Mouse (Mus musculus) layer of hippocampus, adult 18-20 months (tissue): ENCODE measurements around the gene Dpagt1. TPM values are rescaled to one million over a fixed set of nuclear protein-coding genes. Genes with fewer than 3 reads are reported as not detected.
"Not testable (repeated sequence)": the region's sequence is repeated elsewhere in the genome, so short reads cannot be mapped to it uniquely, and the experiment has no call there.

Experiments
- DNase-seq, 2 experiments: peaks; one replicate each; pipeline ENCODE4 v3.0.0; 2022; ENCODE audit warnings: low spot score in 2 of 2
- total RNA-seq, 2 experiments: library from RNA; stranded (reverse); gene quantifications; 2 replicates each; pipeline ENCODE4 v1.2.3; 2021

Dpagt1 gene
- total RNA-seq, 2 experiments from 2014 or later, result 14.7 to 15.7 TPM

DNA sequence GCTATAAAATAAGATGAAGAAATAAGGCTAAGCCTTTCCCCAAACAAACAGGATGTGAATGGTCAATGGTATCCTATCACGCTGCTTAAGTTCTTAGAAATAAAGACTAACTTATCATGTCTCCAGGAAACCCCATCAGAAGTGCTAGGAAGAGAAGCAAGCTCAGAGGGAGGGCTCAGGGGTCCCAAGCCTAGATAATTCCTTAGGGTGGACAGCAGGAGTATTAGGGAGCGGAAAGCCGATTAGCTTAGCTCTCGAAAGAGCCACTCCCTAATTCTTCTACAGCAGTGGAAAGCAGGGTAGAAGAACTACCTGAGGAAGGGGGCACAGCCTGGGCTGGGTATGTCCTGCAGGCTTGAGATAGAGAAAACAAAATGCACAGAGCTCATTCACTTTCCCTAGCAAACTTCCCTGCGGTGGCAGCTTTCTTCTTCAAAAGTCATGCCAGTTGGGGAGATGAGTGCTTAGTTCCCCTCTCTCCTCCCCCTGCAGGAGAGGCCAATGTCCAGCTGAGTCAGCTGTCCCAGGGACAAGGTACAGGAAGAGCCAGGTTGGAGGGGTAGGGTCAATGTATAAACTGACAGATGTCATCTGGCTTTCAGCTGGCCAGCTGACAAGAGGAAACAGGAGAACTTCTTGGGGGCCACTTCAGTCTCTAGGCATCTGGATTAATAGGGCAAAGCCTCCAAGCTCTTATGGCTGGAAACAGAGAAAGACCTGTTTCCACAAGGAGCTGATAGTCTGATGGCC, 7.6 kb upstream of the Dpagt1 start:
- no peak for DNase-seq

DNA sequence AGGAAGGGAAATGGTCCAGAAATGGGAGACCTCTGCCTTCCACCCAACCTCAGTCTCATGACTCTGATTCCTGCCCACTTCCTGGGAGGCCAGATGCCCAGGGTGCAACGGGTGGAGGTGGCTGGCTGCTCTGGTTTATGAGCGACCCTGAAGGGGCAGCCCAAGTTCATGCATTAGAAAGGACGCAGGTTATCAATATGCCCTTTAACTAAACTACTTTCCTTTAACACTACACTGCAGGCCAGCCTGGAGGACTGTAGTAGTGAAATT, 7.1 kb upstream of the Dpagt1 start:
- DNase-seq, result no peak

DNA sequence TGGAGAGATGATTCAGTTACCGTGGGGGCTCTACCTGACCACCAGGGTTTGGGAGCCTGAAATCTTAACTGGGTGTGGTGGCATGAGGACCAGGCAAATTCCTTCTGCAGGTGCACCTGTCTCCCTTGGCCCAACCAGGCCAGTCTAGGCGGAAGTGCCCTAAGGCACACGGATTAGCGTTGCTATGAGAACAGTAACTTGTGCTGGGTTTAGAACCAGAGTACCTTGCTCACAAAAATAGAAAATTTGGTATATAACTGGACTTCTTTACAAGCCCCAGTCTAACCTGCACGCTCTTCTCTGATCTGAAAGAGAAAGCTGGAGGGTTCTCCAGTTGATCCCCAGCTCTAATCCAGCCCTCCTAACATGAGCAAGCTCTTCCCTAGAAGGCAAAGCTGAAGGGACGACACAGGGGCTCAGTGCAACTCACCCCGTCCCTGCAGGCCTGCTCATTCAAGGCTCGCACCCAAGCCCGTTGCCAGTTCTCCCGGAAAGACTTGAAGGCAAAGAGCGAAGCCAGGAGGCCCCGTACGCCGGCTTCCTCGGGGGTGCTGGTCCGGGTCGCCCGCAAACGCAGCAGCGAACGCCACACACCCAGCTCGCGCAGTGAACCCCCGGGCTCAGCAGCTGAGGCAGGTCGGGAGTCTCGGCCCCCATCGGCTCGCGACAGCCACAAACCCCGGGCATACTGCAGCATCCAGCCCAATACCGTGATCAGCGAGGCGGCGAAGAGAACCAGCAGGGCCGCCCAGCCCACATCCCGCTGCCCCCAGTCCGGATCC, 6.5 kb upstream of the Dpagt1 start:
- no peak for DNase-seq

DNA sequence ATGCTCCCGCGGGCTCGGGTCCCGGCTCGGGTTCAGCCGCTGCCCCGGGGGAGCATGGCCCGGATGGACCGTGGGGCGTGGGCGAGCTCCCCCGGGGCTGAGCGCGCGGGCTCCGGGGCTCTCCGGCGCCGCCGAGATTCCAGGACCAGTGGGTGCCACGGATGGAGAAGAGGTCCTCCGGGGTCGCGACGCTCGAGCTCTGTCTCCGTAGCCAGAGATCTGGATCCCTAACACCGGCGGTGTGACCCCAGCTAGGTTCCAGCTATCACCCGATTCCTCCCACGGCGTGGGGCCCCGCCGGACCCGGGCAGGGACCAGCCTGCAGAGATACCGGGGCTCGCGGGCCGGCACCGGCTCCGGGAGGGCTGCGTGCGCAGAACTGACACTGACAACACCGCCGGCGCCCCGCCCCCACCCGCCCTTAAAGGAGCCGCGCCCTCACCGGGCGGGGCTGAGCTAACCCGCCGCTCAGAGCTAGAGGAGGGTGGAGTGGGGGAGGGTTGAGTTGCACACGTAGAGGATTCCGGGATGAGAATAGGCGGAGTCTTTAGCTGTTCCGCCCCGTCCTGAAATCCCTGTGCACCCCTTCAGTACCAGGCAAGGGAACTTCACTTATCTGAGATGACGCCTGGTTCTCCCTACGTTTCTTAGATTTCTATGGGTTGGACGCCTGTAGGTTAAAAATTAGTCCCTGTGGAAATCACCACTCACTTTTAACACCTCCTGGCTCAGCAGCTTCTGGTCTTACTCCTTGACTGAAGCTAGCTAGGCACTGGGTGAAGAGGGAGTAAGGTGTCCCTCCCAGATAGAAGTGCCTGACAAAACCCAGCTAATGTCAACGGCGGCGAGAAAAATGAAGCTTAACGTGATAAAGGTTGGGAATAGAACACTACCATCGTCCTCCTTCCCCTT, 5.7 kb upstream of the Dpagt1 start, which contains the start of gene C2cd2l:
Gene C2cd2l (minus strand): TSS at position 399 of the 912 bp plus-strand sequence.
- DNase-seq, result peak; percentile 86 to 96

DNA sequence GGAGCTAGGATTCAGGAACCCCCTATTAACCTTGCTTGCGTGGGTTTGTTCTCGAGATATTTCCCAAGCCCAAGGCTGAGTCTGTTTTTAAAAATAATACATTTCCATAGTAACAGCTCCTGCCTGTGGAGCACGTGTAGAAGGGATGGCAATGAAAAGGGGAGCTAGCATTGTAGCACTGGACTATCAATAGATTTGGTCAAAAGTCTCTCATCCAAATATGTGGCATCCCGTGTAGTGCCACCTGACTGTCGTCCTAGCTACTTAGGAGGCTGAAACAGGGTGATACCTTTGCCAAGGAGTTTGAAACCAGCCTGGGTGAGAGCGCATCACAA, 5.1 kb upstream of the Dpagt1 start:
- DNase-seq, result peak in 1 of 2 experiments; percentile 68

DNA sequence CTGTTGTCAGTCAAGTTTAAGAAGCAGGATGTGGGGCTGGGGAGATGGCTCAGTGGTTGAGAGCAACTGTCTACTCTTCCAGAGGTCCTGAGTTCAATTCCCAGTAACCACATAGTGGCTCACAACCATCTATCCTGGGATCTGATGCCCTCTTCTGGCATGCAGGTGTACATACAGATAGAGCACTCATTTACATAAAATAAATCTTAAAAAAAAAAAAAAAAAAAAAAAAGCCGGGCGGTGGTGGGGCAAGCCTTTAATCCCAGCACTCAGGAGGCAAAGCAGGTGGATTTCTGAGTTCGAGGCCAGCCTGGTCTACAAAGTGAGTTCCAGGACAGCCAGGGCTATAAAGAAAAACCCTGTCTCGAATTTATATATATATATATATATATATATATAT, 2.2 kb upstream of the Dpagt1 start:
- DNase-seq, result not testable (repeated sequence)

DNA sequence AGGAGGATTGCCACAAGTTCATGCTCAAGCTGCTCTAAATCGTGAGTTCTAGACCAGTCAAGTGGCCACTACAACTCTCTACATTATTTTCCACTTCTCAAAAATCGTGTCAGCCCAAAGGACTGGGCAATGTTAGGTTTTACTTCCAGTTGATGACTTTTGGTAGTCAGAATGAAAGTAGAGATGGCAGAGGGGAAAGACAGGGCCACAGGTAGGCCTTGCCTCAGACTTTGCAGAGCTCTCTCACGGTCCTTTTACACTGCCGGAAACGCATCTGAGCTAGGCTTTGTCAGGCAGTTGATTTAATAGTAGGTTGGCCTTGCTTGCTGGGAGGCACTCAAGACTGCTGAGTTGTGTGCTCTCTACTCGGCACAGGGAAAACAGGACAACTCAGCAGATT, 1.7 kb upstream of the Dpagt1 start:
- DNase-seq, result no peak

DNA sequence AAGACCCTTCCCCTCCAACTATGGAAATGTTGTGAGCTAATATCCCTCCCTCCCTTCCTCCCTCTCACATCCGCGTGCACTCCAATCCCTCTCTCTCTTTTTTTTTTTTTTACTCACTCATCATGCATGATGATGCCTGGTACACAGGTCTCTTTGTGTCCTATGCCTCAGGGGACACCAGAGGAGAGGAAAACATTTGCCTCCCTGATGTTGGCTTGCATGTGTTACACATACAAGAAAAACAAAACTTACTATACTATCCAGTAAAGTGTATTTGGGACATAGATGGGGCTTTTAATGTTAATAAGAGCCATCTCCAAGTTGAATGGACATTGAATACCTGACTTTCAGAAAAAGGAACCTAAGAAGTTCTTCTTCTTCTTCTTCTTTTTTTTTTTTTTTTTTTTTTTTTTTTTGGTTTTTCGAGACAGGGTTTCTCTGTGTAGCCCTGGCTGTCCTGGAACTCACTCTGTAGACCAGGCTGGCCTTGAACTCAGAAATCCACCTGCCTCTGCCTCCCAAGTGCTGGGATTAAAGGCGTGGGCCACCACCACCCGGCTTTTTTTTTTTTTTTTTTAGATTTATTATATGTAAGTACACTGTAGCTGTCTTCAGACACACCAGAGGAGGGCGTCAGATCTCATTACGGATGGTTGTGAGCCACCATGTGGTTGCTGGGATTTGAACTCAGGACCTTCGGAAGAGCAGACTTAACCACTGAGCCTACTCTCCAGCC, 619 bp upstream of the Dpagt1 start:
- DNase-seq, result not testable (repeated sequence)

DNA sequence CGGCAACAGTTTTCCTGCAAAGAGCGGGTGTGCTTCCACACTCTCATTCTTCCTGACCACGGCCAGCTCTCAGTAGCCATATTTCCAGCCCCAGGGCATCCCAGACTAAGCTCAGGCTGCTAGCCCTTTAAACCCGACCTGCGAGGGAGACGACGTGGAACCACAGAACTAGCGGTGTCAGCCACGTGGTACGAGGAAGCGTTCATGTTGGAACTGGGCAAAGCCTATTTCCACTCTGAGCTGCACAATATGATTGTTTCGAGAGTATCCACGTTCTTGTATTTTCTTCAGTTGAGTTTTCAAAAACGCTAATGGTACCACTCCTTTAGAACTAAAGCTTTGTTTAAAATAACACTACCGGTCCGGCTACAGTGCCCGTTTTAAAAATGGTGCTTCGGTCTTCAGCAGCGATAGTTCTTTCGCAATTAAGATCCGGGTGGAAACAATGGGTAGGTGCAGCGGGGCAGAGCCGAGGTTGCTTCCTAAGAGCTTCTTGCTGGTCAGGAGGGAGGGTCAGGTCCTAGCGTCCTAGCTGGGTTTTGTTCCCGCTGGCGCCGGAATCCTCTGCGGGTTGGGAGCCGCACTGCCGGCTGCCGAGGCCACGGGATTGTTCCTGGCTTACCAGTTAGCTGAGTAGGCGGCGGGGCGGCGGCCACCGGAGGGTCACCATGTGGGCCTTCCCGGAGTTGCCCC, 698 bp downstream of the Dpagt1 start:
- peak; percentile 82 to 92 for DNase-seq

DNA sequence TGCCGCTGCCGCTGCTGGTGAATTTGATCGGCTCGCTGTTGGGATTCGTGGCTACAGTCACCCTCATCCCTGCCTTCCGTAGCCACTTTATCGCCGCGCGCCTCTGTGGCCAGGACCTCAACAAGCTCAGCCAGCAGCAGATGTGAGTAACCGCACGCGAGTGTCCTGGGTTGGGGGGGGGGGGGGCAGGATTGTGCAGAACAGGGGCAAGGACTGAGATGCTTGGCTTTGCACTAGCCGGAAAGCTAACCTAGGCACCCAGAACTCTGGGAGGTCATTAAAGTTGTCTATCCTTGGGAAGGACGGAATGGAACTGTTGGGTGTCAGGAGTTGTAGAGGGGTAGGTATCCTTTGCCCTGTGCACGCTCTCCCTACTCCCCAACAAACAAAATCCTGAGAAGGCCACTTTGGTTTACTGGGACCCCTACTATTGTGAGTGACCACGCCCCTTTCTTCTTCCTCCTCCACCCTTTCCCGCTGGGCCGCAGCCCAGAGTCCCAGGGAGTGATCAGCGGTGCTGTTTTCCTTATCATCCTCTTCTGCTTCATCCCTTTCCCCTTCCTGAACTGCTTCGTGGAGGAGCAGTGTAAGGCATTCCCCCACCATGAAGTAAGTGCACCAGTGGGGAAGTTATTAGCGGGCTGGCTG, 1.4 kb downstream of the Dpagt1 start:
- DNase-seq, result no peak

DNA sequence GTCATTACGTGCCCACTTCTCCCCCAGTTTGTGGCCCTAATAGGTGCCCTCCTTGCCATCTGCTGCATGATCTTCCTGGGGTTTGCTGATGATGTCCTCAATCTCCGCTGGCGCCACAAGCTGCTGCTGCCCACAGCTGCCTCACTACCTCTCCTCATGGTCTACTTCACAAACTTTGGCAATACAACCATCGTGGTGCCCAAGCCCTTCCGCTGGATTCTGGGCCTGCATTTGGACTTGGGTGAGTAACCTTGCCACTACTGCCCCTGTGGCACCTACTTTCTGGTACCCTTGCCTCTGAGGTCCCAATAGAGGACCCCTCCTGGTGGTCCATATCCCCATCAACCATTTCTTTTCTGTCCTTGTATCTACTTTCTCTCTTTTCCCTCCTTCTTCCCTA, 2.1 kb downstream of the Dpagt1 start:
- DNase-seq, result no peak

DNA sequence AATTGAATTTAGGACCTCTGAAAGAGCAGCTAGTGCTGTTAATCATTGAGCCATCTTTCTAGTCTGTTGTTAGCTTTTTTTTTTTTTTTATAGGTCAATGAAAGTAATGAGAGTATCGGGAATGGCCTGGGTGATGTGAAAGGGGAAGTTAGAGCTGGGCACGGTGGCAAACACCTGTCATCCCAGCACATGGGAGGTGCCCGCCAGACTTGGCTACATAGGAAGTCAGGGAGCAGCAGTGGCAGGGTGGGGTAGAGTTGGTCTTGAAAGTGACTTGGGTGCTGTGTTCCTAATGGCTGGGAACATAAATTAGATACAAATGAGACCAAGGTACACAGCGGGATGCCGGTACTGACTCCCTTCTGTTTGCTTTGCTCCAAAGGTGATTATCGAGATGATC, 4.9 kb downstream of the Dpagt1 start:
- DNase-seq, result no peak

DNA sequence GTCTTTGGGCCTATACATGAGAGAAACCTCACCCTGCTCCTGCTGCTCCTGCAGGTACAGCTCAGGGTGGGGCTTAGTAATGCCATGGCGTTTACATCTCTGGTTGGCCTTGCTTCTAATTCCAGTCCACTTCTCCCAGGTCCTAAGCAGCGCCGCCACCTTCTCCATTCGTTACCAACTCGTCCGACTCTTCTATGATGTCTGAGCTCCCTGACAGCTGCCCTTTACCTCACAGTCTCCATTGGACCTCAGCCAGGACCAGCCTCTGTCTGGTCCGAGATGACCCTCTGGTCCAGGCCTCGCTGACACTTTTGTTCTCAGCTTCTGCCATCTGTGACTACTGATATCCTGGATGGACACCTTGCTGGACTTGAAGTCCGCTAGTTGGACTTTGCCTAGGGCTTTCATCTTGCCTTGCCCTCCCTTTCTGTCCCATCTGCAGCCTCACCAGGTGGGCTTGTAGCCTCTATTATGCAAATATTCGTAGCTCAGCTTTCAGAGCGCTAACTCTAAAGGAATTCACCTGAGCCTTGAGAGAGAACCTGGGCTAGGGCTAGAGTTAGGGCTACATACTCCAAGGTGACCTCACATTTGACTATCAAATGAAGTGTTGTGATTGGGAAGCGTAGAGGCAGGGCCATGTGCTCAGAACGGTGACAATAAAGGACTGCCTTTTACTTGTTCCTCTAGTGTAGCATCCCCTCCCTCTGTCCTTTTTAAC, 7.3 kb downstream of the Dpagt1 start:
- no peak for DNase-seq

DNA sequence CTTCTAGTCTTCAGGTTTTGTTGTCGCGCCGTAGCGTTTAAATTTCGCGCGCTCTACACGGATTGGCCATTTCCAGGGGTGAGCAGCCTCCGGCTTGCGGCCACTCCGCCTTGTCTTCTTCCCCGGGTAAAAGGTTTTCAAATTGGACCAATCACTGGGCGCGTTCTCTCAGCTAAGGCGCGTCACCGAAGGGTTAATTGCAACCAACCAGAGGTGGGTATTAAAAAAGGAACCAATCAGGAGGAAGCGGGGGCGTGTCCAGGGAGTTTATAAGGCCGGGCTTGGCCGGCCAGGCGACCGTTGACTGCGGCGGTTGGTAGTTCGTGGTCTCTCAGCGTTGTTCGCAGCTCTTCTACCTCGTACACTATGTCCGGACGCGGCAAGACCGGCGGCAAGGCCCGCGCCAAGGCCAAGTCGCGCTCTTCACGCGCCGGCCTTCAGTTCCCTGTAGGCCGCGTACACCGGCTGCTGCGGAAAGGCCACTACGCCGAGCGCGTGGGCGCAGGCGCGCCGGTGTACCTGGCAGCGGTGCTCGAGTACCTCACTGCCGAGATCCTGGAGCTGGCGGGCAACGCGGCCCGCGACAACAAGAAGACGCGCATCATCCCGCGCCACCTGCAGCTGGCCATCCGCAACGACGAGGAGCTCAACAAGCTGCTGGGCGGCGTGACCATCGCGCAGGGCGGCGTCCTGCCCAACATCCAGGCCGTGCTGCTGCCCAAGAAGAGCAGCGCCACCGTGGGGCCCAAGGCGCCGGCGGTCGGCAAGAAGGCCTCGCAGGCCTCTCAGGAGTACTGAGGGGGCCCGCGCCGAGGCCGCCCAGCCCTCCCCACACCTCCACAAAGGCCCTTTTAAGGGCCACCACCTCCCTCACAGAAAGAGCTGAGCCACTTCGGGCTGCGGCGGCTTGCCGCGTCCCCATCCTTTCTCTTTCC, 8.8 kb downstream of the Dpagt1 start, which contains the start of gene H2afx:
Gene H2afx (plus strand): TSS at position 299 of the 935 bp plus-strand sequence.
- peak; percentile 98 to 99 for DNase-seq

DNA sequence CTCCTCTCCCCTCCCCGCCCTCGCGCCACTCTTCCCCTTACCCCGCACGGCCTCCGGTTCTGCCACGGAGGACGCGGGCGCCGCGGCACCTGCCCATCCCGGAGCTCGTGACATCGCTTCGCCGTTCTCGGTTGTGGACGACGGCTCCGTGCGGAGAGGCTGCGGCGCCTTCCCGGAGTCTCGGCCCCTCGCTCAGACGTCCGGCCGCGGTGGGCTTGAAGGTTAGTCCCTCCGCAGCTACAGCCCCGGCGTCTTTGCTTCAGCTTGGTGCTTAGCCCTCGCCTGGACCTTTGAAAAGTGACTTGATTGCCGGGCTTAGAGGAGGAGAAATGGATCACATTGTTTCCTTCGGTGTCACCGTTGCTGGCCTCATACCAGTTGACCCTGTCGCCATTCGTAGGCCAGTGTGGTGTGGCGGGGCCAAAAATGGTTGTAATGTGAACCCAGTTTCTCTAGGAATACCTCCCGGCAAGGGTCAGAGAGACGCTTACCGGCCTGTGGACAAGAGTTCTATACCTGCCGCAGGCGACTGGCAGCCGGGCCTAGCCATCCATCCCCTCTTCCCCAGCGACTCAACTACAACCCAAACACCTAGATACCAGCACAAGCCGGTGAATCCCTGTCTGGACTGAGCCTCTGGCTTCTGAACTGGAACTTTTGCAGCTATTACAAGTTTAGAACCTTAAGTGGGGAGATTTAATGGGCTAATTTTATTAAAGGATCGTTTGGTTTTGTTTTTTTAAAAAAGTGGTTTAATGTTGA, 9.7 kb downstream of the Dpagt1 start:
- DNase-seq, result no peak

DNA sequence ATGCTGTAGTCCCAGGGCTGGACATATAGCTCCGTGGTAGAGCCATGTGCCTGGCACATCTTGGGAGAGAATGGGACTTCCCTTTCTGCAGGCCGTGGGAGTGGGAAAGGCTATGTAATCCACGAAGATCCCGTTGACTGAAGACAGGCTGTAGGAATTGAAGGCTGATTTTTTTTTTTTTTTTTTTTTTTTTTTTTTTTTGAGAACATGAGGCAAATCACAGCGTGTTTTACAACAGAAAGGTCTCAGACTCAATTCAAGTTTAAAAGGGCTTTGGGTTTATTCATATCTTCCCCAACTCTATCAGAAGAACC, 10.2 kb downstream of the Dpagt1 start:
- DNase-seq, result no peak

DNA sequence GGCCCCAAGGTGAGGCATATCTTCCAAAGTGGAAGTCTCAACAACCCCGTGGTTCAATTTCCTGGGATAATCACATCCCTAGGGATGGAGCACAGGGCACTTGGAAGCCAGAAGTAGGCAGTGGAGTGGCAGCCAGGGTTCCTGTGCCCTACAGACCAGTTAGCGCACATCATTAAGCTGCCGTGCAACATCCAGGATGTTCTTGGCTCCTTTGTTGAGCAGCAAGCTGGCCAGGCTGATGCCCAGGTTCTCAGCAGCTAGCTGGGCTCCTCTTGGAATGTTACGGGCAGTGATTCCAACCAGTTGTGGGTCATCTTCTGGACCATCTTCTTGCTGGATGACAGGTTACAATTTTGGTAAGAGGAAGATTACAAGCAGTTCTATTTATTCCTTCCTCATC, 10.7 kb downstream of the Dpagt1 start:
- DNase-seq, result not testable (repeated sequence)

DNA sequence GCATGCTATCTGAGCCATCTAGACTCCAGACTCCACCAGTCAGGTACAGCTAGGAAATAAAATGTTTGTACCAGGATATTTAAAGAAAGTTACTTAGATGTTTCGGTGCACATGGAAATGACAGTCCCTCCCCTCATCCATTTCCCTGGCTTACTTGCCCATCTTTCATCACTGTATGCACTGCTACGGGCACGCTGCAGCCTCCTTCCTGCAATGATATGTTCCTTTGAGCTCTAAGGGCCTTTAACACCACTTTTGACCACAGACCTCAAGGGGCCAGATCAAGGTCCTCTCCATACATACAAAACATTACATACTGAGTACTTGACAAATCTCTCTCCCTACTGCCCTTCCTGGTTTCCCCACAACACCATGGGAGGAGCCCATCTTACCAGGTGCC, 11.1 kb downstream of the Dpagt1 start:
- DNase-seq, result no peak
